ENCODE assay signal across 11 mouse cellular contexts in genomic region chr2:158210958-158211357, GRCm38 (mm10). TPM values are rescaled to one million over a fixed set of nuclear protein-coding genes. Genes with fewer than 3 reads are reported as not detected.
A peak's percentile ranks its signal among the peaks of the same experiment; 100 is the strongest.
DNase-seq lines count a peak whose midpoint lies in the region; ATAC-seq lines count a peak whose summit lies in the region.
"Had no signal": no experiment of that assay in that cellular context is flagged by ENCODE, and none has a peak within 500 bp of the region (broad histone marks: within the 10 kb centered on the region; RNA-seq: fewer than 3 reads in every experiment).

No protein-coding gene starts in this region.

- no peak for ATAC-seq in forebrain, embryonic 16.5 days
- ATAC-seq in kidney, embryonic 15.5 days (replicated peaks; ENCODE audit: low FRiP score), result no peak
- ATAC-seq in embryonic facial prominence, embryonic 11.5 days (replicated peaks; ENCODE audit: insufficient number of reproducible peaks, low FRiP score, low TSS enrichment, low read depth), result no peak
- no peak for ATAC-seq in limb, embryonic 15.5 days (ENCODE audit: insufficient number of reproducible peaks, low FRiP score, low TSS enrichment, low read depth)

- DNase-seq in forebrain, embryonic 10.5 days (ENCODE audit: extremely low spot score, low spot score), result peak; percentile 21
- DNase-seq in kidney, postnatal 36 days, result no peak
- DNase-seq in embryonic facial prominence, embryonic 11.5 days (ENCODE audit: low spot score), result peak; percentile 47
- DNase-seq in T-cell, adult 2 months (ENCODE audit: low spot score), result no peak
- DNase-seq in frontal cortex, postnatal 36 days (ENCODE audit: low spot score in 2 of 2), result no peak
- DNase-seq: cerebellum, adult 9-11 months; kidney, adult 2 months had no signal

- H3K9me3 ChIP-seq in forebrain, embryonic 10.5 days, result no peaks in the 10 kb centered on the region
- no peaks in the 10 kb centered on the region for H3K9me3 ChIP-seq in forebrain, embryonic 16.5 days (ENCODE audit: control insufficient read depth, low read length)
- H3K9me3 ChIP-seq in kidney, embryonic 15.5 days (replicated peaks), result no peaks in the 10 kb centered on the region
- no peaks in the 10 kb centered on the region for H3K9me3 ChIP-seq in embryonic facial prominence, embryonic 11.5 days (replicated peaks; ENCODE audit: control insufficient read depth, low read length)
- no peaks in the 10 kb centered on the region for H3K9me3 ChIP-seq in limb, embryonic 15.5 days
- H3K9me3 ChIP-seq: neural tube, embryonic 13.5 days had no signal

- H3K4me2 ChIP-seq in forebrain, embryonic 16.5 days (ENCODE audit: low read length), result no peak overlapping the region
- peak overlapping the region; percentile 27; the same call in 1 of the 2 replicates for H3K4me2 ChIP-seq in kidney, embryonic 15.5 days
- no peak overlapping the region; the same call in 1 of the 2 replicates for H3K4me2 ChIP-seq in embryonic facial prominence, embryonic 11.5 days (ENCODE audit: low read depth, low read length)
- 0 out of 2 replicates have a peak overlapping the region, but pooled peaks have one; percentile 2 for H3K4me2 ChIP-seq in limb, embryonic 15.5 days
- H3K4me2 ChIP-seq: neural tube, embryonic 13.5 days had no signal

- no peak overlapping the region for H3K9ac ChIP-seq in forebrain, embryonic 16.5 days (replicated peaks; ENCODE audit: low read depth, low read length)
- H3K9ac ChIP-seq in kidney, embryonic 15.5 days, result peak overlapping the region; percentile 15; the same call in 1 of the 2 replicates
- H3K9ac ChIP-seq in embryonic facial prominence, embryonic 11.5 days (replicated peaks; ENCODE audit: low read length), result no peak overlapping the region; the same call in 1 of the 2 replicates
- no peak overlapping the region for H3K9ac ChIP-seq in limb, embryonic 15.5 days
- H3K9ac ChIP-seq: neural tube, embryonic 13.5 days had no signal

- no peaks in the 10 kb centered on the region for H3K36me3 ChIP-seq in forebrain, embryonic 10.5 days (replicated peaks)
- H3K36me3 ChIP-seq in forebrain, embryonic 16.5 days (ENCODE audit: control insufficient read depth, insufficient read depth), result no peaks in the 10 kb centered on the region
- no peaks in the 10 kb centered on the region for H3K36me3 ChIP-seq in kidney, embryonic 15.5 days
- no peaks in the 10 kb centered on the region for H3K36me3 ChIP-seq in embryonic facial prominence, embryonic 11.5 days (replicated peaks; ENCODE audit: control insufficient read depth, insufficient read depth, low read depth, low read length)
- H3K36me3 ChIP-seq in limb, embryonic 15.5 days, result peaks cover 21% of the 10 kb centered on the region
- H3K36me3 ChIP-seq: neural tube, embryonic 13.5 days had no signal

- H3K4me3 ChIP-seq in forebrain, embryonic 10.5 days, result peak overlapping the region; percentile 27
- H3K4me3 ChIP-seq in forebrain, embryonic 16.5 days (replicated peaks; ENCODE audit: low read length), result no peak overlapping the region
- no peak overlapping the region for H3K4me3 ChIP-seq in kidney, embryonic 15.5 days (replicated peaks)
- no peak overlapping the region for H3K4me3 ChIP-seq in embryonic facial prominence, embryonic 11.5 days (ENCODE audit: low read depth, low read length)
- no peak overlapping the region for H3K4me3 ChIP-seq in limb, embryonic 15.5 days
- H3K4me3 ChIP-seq: neural tube, embryonic 13.5 days had no signal

- peak overlapping the region; percentile 48; the same call in 1 of the 2 replicates for H3K27ac ChIP-seq in forebrain, embryonic 10.5 days
- H3K27ac ChIP-seq in forebrain, embryonic 16.5 days (ENCODE audit: low read length), result no peak overlapping the region
- peak overlapping the region; percentile 78 for H3K27ac ChIP-seq in kidney, embryonic 15.5 days
- H3K27ac ChIP-seq in embryonic facial prominence, embryonic 11.5 days (replicated peaks; ENCODE audit: low read depth, low read length), result no peak overlapping the region
- peak overlapping the region; percentile 55; the same call in 1 of the 2 replicates for H3K27ac ChIP-seq in limb, embryonic 15.5 days
- H3K27ac ChIP-seq: neural tube, embryonic 13.5 days had no signal

- H3K4me1 ChIP-seq in forebrain, embryonic 10.5 days, result peaks cover 35% of the 10 kb centered on the region
- peaks cover 4% of the 10 kb centered on the region; the same call in 1 of the 2 replicates for H3K4me1 ChIP-seq in forebrain, embryonic 16.5 days (replicated peaks; ENCODE audit: control insufficient read depth, insufficient read depth, low read length)
- H3K4me1 ChIP-seq in kidney, embryonic 15.5 days, result peaks cover 62% of the 10 kb centered on the region
- peaks cover 7% of the 10 kb centered on the region; the same call in 1 of the 2 replicates for H3K4me1 ChIP-seq in embryonic facial prominence, embryonic 11.5 days (ENCODE audit: control insufficient read depth, insufficient read depth, low read length)
- H3K4me1 ChIP-seq in limb, embryonic 15.5 days, result peaks cover 41% of the 10 kb centered on the region

- WGBS in forebrain, embryonic 10.5 days, result 26% methylated on average over 10 of the region's 10 CpGs
- WGBS in forebrain, embryonic 16.5 days, result 28% methylated on average over 10 of the region's 10 CpGs
- WGBS in kidney, embryonic 15.5 days, result 28% methylated on average over 10 of the region's 10 CpGs
- 26% methylated on average over 9 of the region's 10 CpGs for WGBS in embryonic facial prominence, embryonic 11.5 days
- 33% methylated on average over 10 of the region's 10 CpGs for WGBS in limb, embryonic 15.5 days

- H3K27me3 ChIP-seq in forebrain, embryonic 10.5 days (ENCODE audit: poor library complexity, severe bottlenecking), result peaks cover 9% of the 10 kb centered on the region
- no peaks in the 10 kb centered on the region for H3K27me3 ChIP-seq in forebrain, embryonic 16.5 days (replicated peaks; ENCODE audit: control insufficient read depth, insufficient read depth, low read length)
- no peaks in the 10 kb centered on the region for H3K27me3 ChIP-seq in kidney, embryonic 15.5 days
- no peaks in the 10 kb centered on the region for H3K27me3 ChIP-seq in embryonic facial prominence, embryonic 11.5 days (ENCODE audit: control insufficient read depth, insufficient read depth, low read length)
- H3K27me3 ChIP-seq in limb, embryonic 15.5 days, result no peaks in the 10 kb centered on the region
- H3K27me3 ChIP-seq: neural tube, embryonic 13.5 days had no signal

RNA-seq across cellular contexts. Expression of gene D630003M21Rik, which starts 18.1 kb away (rescaled TPM):
- 2.3 and 3.1 TPM in 2 replicates for polyA plus RNA-seq in forebrain, embryonic 10.5 days (2016; fragmentation: Nextera tagmentation; extraction: Ambion mirVana)
- polyA plus RNA-seq in forebrain, embryonic 16.5 days (2015; fragmentation: Nextera tagmentation; extraction: Ambion mirVana), result 1.8 and 2.8 TPM in 2 replicates
- 6.2 and 7.7 TPM in 2 replicates for polyA plus RNA-seq in kidney, embryonic 15.5 days (2015; fragmentation: Nextera tagmentation; extraction: Ambion mirVana)
- 1.00 and 1.4 TPM in 2 replicates for polyA plus RNA-seq in embryonic facial prominence, embryonic 11.5 days (2014; fragmentation: Nextera tagmentation; extraction: Ambion mirVana)
- 12.0 and 12.2 TPM in 2 replicates for polyA plus RNA-seq in limb, embryonic 15.5 days (2015; fragmentation: Nextera tagmentation; extraction: Ambion mirVana)

RNA-seq across cellular contexts. Expression of gene Bpi, which starts 46.9 kb away (rescaled TPM):
- not detected in 2 replicates for polyA plus RNA-seq in forebrain, embryonic 10.5 days (2016; fragmentation: Nextera tagmentation; extraction: Ambion mirVana)
- not detected in 2 replicates for polyA plus RNA-seq in forebrain, embryonic 16.5 days (2015; fragmentation: Nextera tagmentation; extraction: Ambion mirVana)
- 0.08 and 0.17 TPM in 2 replicates for polyA plus RNA-seq in kidney, embryonic 15.5 days (2015; fragmentation: Nextera tagmentation; extraction: Ambion mirVana)
- not detected in 2 replicates for polyA plus RNA-seq in embryonic facial prominence, embryonic 11.5 days (2014; fragmentation: Nextera tagmentation; extraction: Ambion mirVana)
- not detected in 2 replicates for polyA plus RNA-seq in limb, embryonic 15.5 days (2015; fragmentation: Nextera tagmentation; extraction: Ambion mirVana)
- polyA plus RNA-seq: neural tube, embryonic 13.5 days had no signal

Comparison
In these comparisons a context has a peak if more than half of its experiments do, and no peak if none do; other contexts are left out.
1. H3K27ac ChIP-seq: peak in forebrain, embryonic 10.5 days (single experiment), kidney, embryonic 15.5 days (single experiment) and limb, embryonic 15.5 days (single experiment); none in forebrain, embryonic 16.5 days (single experiment) and embryonic facial prominence, embryonic 11.5 days (single experiment).
2. DNase-seq: peak in forebrain, embryonic 10.5 days (single experiment) and embryonic facial prominence, embryonic 11.5 days (single experiment); none in kidney, postnatal 36 days (0 of 2), T-cell, adult 2 months (single experiment) and frontal cortex, postnatal 36 days (0 of 2).
3. H3K4me2 ChIP-seq: peak in kidney, embryonic 15.5 days (single experiment) and limb, embryonic 15.5 days (single experiment); none in forebrain, embryonic 16.5 days (single experiment) and embryonic facial prominence, embryonic 11.5 days (single experiment).